Mouse (Mus musculus) embryonic fibroblast, embryonic 13.5 days (primary cell): ENCODE measurements around the gene Dpf3.

Source experiments
- CTCF ChIP-seq: IDR thresholded peaks from 2 replicates; pipeline ENCODE4 v1.5.1; 2011; ENCODE audit warnings: mild to moderate bottlenecking, control low read depth, low read length, moderate library complexity, borderline replicate concordance; ENCODE audit not compliant: insufficient read depth
- POLR2A ChIP-seq: IDR thresholded peaks from 2 replicates; pipeline ENCODE4 v1.6.1; 2011; ENCODE audit warnings: low read depth, mild to moderate bottlenecking, control low read depth, low read length, moderate library complexity

DNA sequence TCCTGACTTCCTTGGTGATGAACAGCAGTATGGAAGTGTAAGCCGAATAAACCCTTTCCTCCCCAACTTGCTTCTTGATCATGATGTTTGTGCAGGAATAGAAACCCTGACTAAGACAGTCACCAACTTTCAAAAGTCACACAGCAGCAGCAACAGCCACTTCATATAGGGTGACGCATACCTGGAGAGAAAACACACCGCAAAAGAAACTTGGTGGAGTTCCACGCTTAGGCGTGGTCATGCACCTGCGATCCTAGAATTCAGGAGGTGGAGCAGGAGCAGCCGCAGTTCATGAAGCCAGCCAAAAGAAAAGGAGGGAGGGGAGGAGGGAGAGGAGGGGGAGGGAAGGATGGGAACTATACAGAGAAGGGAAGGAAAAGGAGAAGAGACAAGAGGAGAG, 106.4 kb downstream of the Dpf3 start:
- TF ChIP-seq CTCF (no peak), POLR2A (no peak)
